ENCODE assay signal across 17 mouse cellular contexts in the genomic region with DNA sequence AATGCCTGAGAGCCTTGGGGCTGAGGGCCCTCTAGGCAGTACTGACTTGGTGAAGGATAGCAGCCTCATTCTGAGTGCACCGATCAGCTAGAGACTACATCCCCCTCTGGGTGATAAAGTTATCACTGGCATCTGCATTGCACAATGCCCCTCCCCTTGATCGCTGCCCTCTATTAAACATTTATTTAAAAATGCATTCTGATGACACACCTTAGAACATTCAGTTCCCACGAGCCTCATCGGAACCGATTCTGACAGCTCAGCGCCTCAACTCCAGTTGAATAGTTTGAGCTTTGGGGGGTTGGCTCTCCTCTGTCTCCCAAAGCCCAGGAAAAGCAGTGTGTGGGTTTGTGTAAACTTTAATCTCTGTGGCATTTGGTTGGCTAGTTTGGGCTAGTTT. TPM values are rescaled to one million over a fixed set of nuclear protein-coding genes. Genes with fewer than 3 reads are reported as not detected.
A peak's percentile ranks its signal among the peaks of the same experiment; 100 is the strongest.
DNase-seq lines count a peak whose midpoint lies in the region; ATAC-seq lines count a peak whose summit lies in the region.
"Had no signal": no experiment of that assay in that cellular context is flagged by ENCODE, and none has a peak within 500 bp of the region (broad histone marks: within the 10 kb centered on the region; RNA-seq: fewer than 3 reads in every experiment).

No protein-coding gene starts in this region.

- peak; percentile 52 for DNase-seq in kidney, adult 11 months
- DNase-seq in kidney, postnatal 10 days: no peak
- peak; percentile 71 for DNase-seq in kidney, adult 9 months
- no peak for DNase-seq in kidney, postnatal 4 days
- peak; percentile 53 for DNase-seq in urinary bladder, postnatal 14 days (ENCODE audit: low spot score)
- DNase-seq in urinary bladder, postnatal 4 days (ENCODE audit: low spot score in 2 of 2): no peak
- DNase-seq: adrenal gland, adult 8-10 months; adrenal gland, postnatal 36 days; B cell, adult 2 months; cerebellum, adult 2 months; cerebellum, postnatal 10 days; forebrain, postnatal 0 days; gastrocnemius, postnatal 14 days had no signal

- no peak for ATAC-seq in megakaryocyte, adult 5-6 weeks (ENCODE audit: poor library complexity, severe bottlenecking)
- ATAC-seq: CD4-positive, CD25-positive, alpha-beta regulatory T cell, adult 4 months; forebrain, embryonic 13.5 days; forebrain, postnatal 0 days had no signal

RNA-seq across cellular contexts. Expression of gene Gldc, which starts 4.9 kb away (rescaled TPM):
- not detected in 2 replicates for total RNA-seq in megakaryocyte, adult 5-6 weeks (2015)
- not detected in 2 replicates for total RNA-seq in megakaryocyte, adult 5-6 weeks (2017)
- total RNA-seq: granulocyte monocyte progenitor cell, adult 5-6 weeks had no signal

Comparison
In these comparisons a context has a peak if more than half of its experiments do, and no peak if none do; other contexts are left out.
1. DNase-seq: peak in kidney, adult 11 months (single experiment), kidney, adult 9 months (single experiment) and urinary bladder, postnatal 14 days (single experiment); none in kidney, postnatal 10 days (single experiment), kidney, postnatal 4 days (0 of 2) and urinary bladder, postnatal 4 days (0 of 2).